Mouse (Mus musculus) stomach, postnatal 0 days (tissue): ENCODE results near the gene Rbms1. TPM values are rescaled to one million over a fixed set of nuclear protein-coding genes. Genes with fewer than 3 reads are reported as not detected.

ENCODE experiments used
- ATAC-seq: fragments of 200-750 bp; cut with Nextera tagmentation; 2 replicates; pipeline ENCODE4 v1.8.0; 2017; ENCODE audit not compliant: low FRiP score, low TSS enrichment
- DNase-seq: peaks from one replicate; pipeline ENCODE4 v3.0.0-alpha.2; 2016; ENCODE audit warnings: low spot score
- H3K27ac ChIP-seq: fragments of 300-500 bp; sonication (generic); replicated peaks from 2 replicates; pipeline ENCODE4 v1.5.1; 2014; ENCODE audit warnings: mild to moderate bottlenecking, control low read depth
- H3K27me3 ChIP-seq: fragments of 300-500 bp; sonication (generic); 2 replicates; pipeline ENCODE4 v1.6.1; 2014; ENCODE audit warnings: low read length; ENCODE audit not compliant: control insufficient read depth, insufficient read depth
- H3K36me3 ChIP-seq: fragments of 300-500 bp; sonication (generic); 2 replicates; pipeline ENCODE4 v1.6.1; 2014; ENCODE audit warnings: low read length, mixed read lengths; ENCODE audit not compliant: control insufficient read depth, insufficient read depth
- H3K4me1 ChIP-seq: fragments of 300-500 bp; sonication (generic); replicated peaks from 2 replicates; pipeline ENCODE4 v1.6.1; 2014; ENCODE audit warnings: antibody characterized with exemption; ENCODE audit not compliant: control insufficient read depth, insufficient read depth
- H3K4me2 ChIP-seq: fragments of 300-500 bp; sonication (generic); replicated peaks from 2 replicates; pipeline ENCODE4 v1.6.1; 2014; ENCODE audit warnings: low read depth, mild to moderate bottlenecking, control low read depth, moderate library complexity
- H3K4me3 ChIP-seq: fragments of 300-500 bp; sonication (generic); 2 replicates; pipeline ENCODE4 v1.5.1; 2014; ENCODE audit warnings: low read depth, low read length, control low read depth
- H3K9ac ChIP-seq: fragments of 300-500 bp; sonication (generic); 2 replicates; pipeline ENCODE4 v1.6.1; 2014; ENCODE audit warnings: mild to moderate bottlenecking, low read length, control low read depth, mixed read lengths
- H3K9me3 ChIP-seq: fragments of 300-500 bp; sonication (generic); 2 replicates; pipeline ENCODE4 v1.6.1; 2016; ENCODE audit warnings: low read length; ENCODE audit not compliant: control insufficient read depth
- CTCF ChIP-seq: IDR thresholded peaks from 2 replicates; pipeline ENCODE4 v1.5.1; 2016; ENCODE audit warnings: antibody characterized with exemption, low read depth, mild to moderate bottlenecking, moderate library complexity
- EP300 ChIP-seq: optimal IDR thresholded peaks from 2 replicates; pipeline ENCODE3; 2016; ENCODE audit warnings: antibody characterized with exemption
- WGBS: fragments of 180-500 bp; shearing (Covaris S2); extraction: QIAGEN DNeasy Blood & Tissue Kit; methylation state at CpG from one replicate; pipeline ENCODE4 v1.1.7; 2014; 5-methylcytosine and 5-hydroxymethylcytosine counted together
- polyA plus RNA-seq: library from polyadenylated mRNA; unstranded; fragments of >200 nt; fragmentation: Nextera tagmentation; extraction: Ambion mirVana; gene quantifications from 2 replicates; pipeline ENCODE4 v1.2.1, GENCODE M21; 2015

Gene Rbms1
- polyA plus RNA-seq, 1 experiment from 2014 or later: 81.1 TPM

DNA sequence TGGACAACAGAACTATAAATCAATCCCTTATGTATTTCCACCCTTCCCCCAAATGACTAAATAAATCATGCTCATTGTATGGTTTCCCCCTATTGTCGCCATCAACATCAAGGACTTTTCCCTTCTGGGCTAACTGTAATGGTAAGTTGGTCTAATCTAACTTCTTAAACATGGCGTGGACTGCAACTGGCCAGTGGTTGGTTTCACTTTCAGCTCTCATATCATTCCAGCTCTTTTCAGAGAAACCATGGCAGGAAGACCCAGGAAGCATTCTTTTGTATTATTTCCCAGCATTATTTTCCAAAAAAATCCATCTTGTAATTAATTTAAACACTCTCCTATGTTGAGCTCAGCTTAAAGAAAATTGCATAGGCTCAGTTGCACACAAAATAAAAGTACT lies 23.0 kb downstream of the Rbms1 start:
- ATAC-seq (peak; percentile 55; the same call in 1 of the 2 replicates), DNase-seq (no peak)
- Histone ChIP-seq H3K36me3 (no peaks in the 10 kb centered on the region), H3K4me1 (no peaks in the 10 kb centered on the region; the same call in 1 of the 2 replicates), H3K4me3 (peak overlapping the region; percentile 32), H3K9me3 (no peaks in the 10 kb centered on the region), H3K9ac (no peak overlapping the region), H3K27ac (peak overlapping the region; percentile 81), H3K27me3 (no peaks in the 10 kb centered on the region), H3K4me2 (peak overlapping the region; percentile 45)
- TF ChIP-seq CTCF (no peak), EP300 (no peak)
- WGBS: 36% methylated on average over 2 of the region's 2 CpGs

DNA sequence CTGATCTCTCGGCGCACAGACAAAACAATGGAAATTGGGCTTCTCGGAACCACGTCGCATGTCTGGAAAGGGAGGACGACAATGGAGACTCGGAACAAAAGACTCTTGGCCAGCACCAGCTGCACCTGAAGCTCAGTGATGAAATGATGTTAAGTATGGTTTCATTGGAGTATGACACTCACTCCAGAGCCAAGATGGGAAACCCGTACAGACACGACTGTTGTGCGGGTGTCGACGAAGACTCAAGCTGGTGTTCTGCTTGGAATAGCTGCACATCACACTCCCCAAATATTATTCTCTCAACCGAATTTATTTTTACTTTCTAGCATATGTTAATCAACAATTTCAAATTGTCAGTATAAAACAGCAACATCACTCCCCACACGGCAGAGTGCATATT lies 26.1 kb downstream of the Rbms1 start:
- H3K9me3 ChIP-seq: no peaks in the 10 kb centered on the region
- DNase-seq: no peak
- ATAC-seq: no peak
- 77% methylated on average over 14 of the region's 14 CpGs for WGBS
- H3K27me3 ChIP-seq: no peaks in the 10 kb centered on the region
- no peak overlapping the region for H3K27ac ChIP-seq
- no peak overlapping the region for H3K4me2 ChIP-seq
- no peak overlapping the region for H3K4me3 ChIP-seq
- H3K36me3 ChIP-seq: no peaks in the 10 kb centered on the region
- no peaks in the 10 kb centered on the region; the same call in 1 of the 2 replicates for H3K4me1 ChIP-seq
- H3K9ac ChIP-seq: no peak overlapping the region
- TF ChIP-seq EP300 (no peak), CTCF (no peak)

DNA sequence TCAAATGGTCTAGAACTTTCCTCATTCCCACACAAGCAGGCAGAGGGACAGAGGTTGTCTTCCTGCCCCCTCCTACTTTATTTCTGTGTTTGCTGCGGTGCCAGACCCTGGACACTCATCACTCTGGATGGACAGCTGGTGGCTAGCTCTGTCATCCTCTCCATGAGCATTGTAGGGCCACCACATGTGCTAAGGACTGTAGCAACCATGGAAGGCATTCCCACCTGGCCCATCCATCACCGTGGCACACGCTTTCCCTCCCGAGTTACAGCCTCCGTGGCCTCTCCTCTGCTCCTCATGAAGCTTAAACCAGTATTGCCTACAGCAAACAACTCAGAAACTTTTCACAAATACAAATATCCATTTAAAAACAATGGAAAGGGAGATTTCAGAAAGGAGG lies 34.0 kb downstream of the Rbms1 start:
- Histone ChIP-seq H3K27ac (no peak overlapping the region), H3K9ac (no peak overlapping the region), H3K36me3 (no peaks in the 10 kb centered on the region), H3K27me3 (no peaks in the 10 kb centered on the region), H3K4me2 (no peak overlapping the region), H3K4me3 (no peak overlapping the region), H3K4me1 (no peaks in the 10 kb centered on the region), H3K9me3 (no peaks in the 10 kb centered on the region)
- DNase-seq (no peak), ATAC-seq (no peak)
- TF ChIP-seq CTCF (no peak), EP300 (no peak)
- 86% methylated on average over 5 of the region's 5 CpGs for WGBS

DNA sequence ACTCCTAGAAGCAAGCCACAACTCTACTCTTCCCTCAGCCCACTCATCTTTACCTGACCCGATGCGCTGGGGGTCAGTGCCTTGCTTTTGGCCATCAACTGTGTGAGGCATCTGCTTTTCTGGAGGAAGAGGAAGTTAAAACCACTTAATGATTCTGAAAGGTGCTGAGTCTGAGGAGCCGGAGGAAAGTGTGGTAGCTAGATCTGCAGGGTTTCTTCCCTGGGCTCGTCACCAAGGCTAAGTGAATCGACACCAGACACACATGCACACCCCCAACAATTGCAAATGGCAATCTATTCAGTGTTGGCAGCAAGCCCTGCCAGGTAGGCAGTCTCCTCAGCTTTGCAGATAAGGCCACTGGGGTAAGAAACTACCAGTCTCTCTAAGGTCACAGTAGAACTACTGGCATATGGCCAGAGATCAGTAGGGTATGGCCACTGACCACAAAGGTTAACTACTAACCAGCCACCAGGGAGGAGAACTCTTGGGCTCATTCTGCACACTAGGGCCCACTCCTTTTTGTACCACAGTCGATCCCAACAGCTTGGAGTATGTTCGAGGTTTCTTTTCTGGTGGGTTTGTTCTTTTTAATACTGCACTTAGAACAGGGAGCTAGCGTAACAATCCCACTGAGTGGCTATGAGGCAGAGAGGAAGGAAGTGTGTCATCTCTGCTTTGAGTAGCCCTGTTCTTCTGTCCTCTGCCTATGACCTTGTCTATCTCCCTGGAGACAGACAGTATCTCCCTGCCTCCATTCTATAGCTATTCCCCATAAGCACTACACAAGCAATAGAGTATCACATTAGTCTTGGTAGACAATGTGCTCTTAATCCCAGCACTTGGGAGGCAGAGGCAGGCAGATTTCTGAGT lies 34.9 kb downstream of the Rbms1 start:
- 80% methylated on average over 8 of the region's 8 CpGs for WGBS
- no peak overlapping the region for H3K4me3 ChIP-seq
- ATAC-seq: no peak

DNA sequence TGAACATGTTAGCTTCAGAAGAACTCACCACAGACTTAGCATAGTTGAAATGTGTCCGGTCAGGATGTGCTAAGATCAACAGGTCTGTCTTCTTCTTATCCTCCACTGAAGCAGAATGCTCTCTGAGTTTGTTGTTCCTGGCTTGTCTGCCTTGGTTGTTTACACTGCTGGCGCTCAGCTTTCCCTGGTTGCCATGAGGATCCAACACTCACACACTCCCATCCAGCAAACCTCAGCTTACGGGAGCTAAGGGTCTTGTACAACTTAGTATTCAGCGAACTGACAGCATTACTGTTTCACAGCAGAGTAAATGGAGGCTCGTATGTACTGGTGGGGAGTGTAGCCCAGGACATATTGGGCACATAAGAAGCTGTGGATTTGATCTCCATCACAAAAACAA lies 37.9 kb downstream of the Rbms1 start:
- DNase-seq (no peak), ATAC-seq (no peak)
- no peak overlapping the region for H3K27ac ChIP-seq
- 62% methylated on average over 5 of the region's 5 CpGs for WGBS
- H3K4me3 ChIP-seq: no peak overlapping the region
- TF ChIP-seq EP300 (no peak), CTCF (no peak)
- H3K4me1 ChIP-seq: no peaks in the 10 kb centered on the region
- H3K36me3 ChIP-seq: no peaks in the 10 kb centered on the region
- no peak overlapping the region for H3K9ac ChIP-seq
- H3K9me3 ChIP-seq: no peaks in the 10 kb centered on the region
- no peak overlapping the region for H3K4me2 ChIP-seq
- H3K27me3 ChIP-seq: no peaks in the 10 kb centered on the region

More for the DNA sequence above, 34.9 kb downstream of the Rbms1 start:
- Histone ChIP-seq H3K27me3 (no peaks in the 10 kb centered on the region), H3K9ac (no peak overlapping the region), H3K4me1 (no peaks in the 10 kb centered on the region), H3K27ac (no peak overlapping the region), H3K4me2 (no peak overlapping the region), H3K36me3 (no peaks in the 10 kb centered on the region), H3K9me3 (no peaks in the 10 kb centered on the region)
- no peak for DNase-seq
- no peak for TF ChIP-seq EP300
- TF ChIP-seq CTCF: no peak
